Mouse (Mus musculus) layer of hippocampus, adult 6 months (tissue): Measurements from ENCODE around the gene S1pr3. TPM values are rescaled to one million over a fixed set of nuclear protein-coding genes. Genes with fewer than 3 reads are reported as not detected.

ENCODE experiments used
- long read RNA-seq, 2 experiments: library from polyadenylated mRNA; unstranded; transcript quantifications; one replicate each; pipeline ENCODE4 v2.0.0; 2019 to 2020
- polyA plus RNA-seq: library from polyadenylated mRNA; unstranded; fragments of <200 nt; fragmentation: Nextera tagmentation; gene quantifications from 2 replicates; pipeline ENCODE4 v1.2.3, GENCODE M21; 2021

Gene S1pr3
- polyA plus RNA-seq = 3.4 and 4.2 TPM in 2 replicates
- long read RNA-seq, experiment 1, partial matches to known transcripts = 0 of 7 reads
- long read RNA-seq, experiment 1, other reads (novel, unspliced or antisense) = 7 of 7 reads
- long read RNA-seq, experiment 2, full-length matches to known transcripts = 17 of 37 reads
- long read RNA-seq, experiment 2, partial matches to known transcripts = 0 of 37 reads
- long read RNA-seq, experiment 2, other reads (novel, unspliced or antisense) = 20 of 37 reads

DNA sequence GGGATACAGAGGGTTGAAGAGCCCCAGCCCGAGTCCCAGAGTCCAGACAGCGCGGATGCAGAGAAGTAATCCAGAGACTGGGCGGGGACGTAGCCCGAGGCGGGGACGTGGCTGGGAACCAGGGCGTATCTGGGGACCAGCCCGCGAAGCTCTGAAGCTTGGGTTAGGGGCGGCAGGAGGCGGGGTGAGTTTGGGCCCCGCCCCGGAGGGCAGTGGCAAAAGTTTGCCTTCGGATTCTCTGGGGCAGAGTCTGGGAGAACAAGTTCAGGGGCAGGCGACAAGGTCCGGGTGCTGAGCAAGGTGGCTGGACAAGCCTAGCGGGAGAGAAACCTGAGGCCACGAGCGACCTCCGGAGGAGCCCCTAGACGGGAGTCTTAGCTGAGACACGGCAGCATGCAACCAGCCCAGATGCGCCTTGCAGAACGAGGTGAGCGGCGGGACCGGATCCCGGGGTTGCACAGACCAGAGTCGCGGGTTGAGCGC, at the start of gene S1pr3:
S1pr3 (plus strand) TSS at position 121 of the 483 bp plus-strand sequence.

Other genes with a start within 250 kb of the S1pr3 start
- gene Nxnl2, start 237.6 kb upstream of the S1pr3 start, polyA plus RNA-seq = 0.31 TPM in 1 of 2 replicates, not detected in the other
- gene Shc3, start 160.8 kb downstream of the S1pr3 start, polyA plus RNA-seq = 4.9 and 7.0 TPM in 2 replicates
- gene Cks2, start 236.6 kb downstream of the S1pr3 start, polyA plus RNA-seq = 4.4 and 6.0 TPM in 2 replicates
- 13.2 and 14.5 TPM in 2 replicates for gene Secisbp2, start 243.1 kb downstream of the S1pr3 start, polyA plus RNA-seq